Mouse (Mus musculus): ENCODE measurements at regions not wholly inside any gene's neighbourhood (a gene's known extent, or its start where the extent isn't known, plus 50 kb on each side); places are given as distances from the start of the nearest gene placed in this dataset.

GRCm38 (mm10) chr14:86443921-86444835 lies 696.9 kb downstream of the Diaph3 start:
- CTCF ChIA-PET: no interaction called here

GRCm38 (mm10) chr14:86441895-86442679 lies 698.9 kb downstream of the Diaph3 start:
- CTCF ChIA-PET: no interaction called here

GRCm38 (mm10) chr14:86437383-86437782 lies 703.7 kb downstream of the Diaph3 start:
- CTCF ChIA-PET: no interaction called here

GRCm38 (mm10) chr14:86435345-86435744 lies 705.7 kb downstream of the Diaph3 start:
- CTCF ChIA-PET: no interaction called here

- CTCF ChIA-PET: no interaction called here
These were observed 709.7 kb downstream of the Diaph3 start for GRCm38 (mm10) chr14:86431215-86431816.

GRCm38 (mm10) chr14:86421881-86422280 lies 719.2 kb downstream of the Diaph3 start:
- CTCF ChIA-PET: no interaction called here

GRCm38 (mm10) chr14:86419959-86420598 lies 721.0 kb downstream of the Diaph3 start:
- CTCF ChIA-PET: no interaction called here

GRCm38 (mm10) chr14:86396876-86397275 lies 744.2 kb downstream of the Diaph3 start:
- CTCF ChIA-PET: no interaction called here

GRCm38 (mm10) chr14:86395951-86396361 lies 745.1 kb downstream of the Diaph3 start:
- CTCF ChIA-PET: no interaction called here

GRCm38 (mm10) chr14:86395531-86395930 lies 745.5 kb downstream of the Diaph3 start:
- CTCF ChIA-PET: no interaction called here

GRCm38 (mm10) chr14:86395068-86395467 lies 746.0 kb downstream of the Diaph3 start:
- CTCF ChIA-PET: no interaction called here

- CTCF ChIA-PET: no interaction called here
These were observed 755.9 kb downstream of the Diaph3 start for GRCm38 (mm10) chr14:86385136-86385535.

GRCm38 (mm10) chr14:86365032-86365431 lies 776.0 kb downstream of the Diaph3 start:
- CTCF ChIA-PET: no interaction called here

- CTCF ChIA-PET: interaction anchor here (0.6 kb wide), 1 partner anchor 665 kb away, joined by 3 read pairs; no protein-coding TSS in a partner anchor
These were observed 780.5 kb downstream of the Diaph3 start for GRCm38 (mm10) chr14:86360423-86361059.

GRCm38 (mm10) chr14:86358584-86358983 lies 782.5 kb downstream of the Diaph3 start:
- CTCF ChIA-PET: no interaction called here

- CTCF ChIA-PET: no interaction called here
These were observed 790.5 kb downstream of the Diaph3 start for GRCm38 (mm10) chr14:86350526-86350925.

GRCm38 (mm10) chr14:86339007-86339406 lies 802.0 kb downstream of the Diaph3 start:
- CTCF ChIA-PET: no interaction called here

GRCm38 (mm10) chr14:86337052-86337451 lies 804.0 kb downstream of the Diaph3 start:
- CTCF ChIA-PET: no interaction called here

GRCm38 (mm10) chr14:86335284-86335683 lies 805.8 kb downstream of the Diaph3 start:
- CTCF ChIA-PET: no interaction called here

GRCm38 (mm10) chr14:86329176-86329575 lies 811.9 kb downstream of the Diaph3 start:
- CTCF ChIA-PET: no interaction called here

- CTCF ChIA-PET: no interaction called here
These were observed 813.4 kb downstream of the Diaph3 start for GRCm38 (mm10) chr14:86327646-86328045.

GRCm38 (mm10) chr14:86322365-86322764 lies 818.7 kb downstream of the Diaph3 start:
- CTCF ChIA-PET: no interaction called here

Data from spleen, embryonic (tissue).